Mouse (Mus musculus) CH12.LX (cell line): ENCODE measurements around the gene Pml.

Source experiments
- CTCF ChIP-seq, 2 experiments: IDR thresholded peaks in 1 of 2; conservative IDR thresholded peaks in 1 of 2; 2 replicates each; pipeline ENCODE4 v1.5.1; 2011 to 2012; ENCODE audit warnings: low read depth in 2 of 2, low read length in 2 of 2, improper control_type of control experiment in 1 of 2, inconsistent platforms in 1 of 2, mild to moderate bottlenecking in 1 of 2, moderate library complexity in 1 of 2
- EP300 ChIP-seq: IDR thresholded peaks from 2 replicates; pipeline ENCODE4 v1.6.1; 2011; ENCODE audit warnings: low read length, improper control_type of control experiment
- GABPA ChIP-seq: IDR thresholded peaks from 2 replicates; pipeline ENCODE4 v1.6.1; 2012; ENCODE audit warnings: low read depth, low read length, improper control_type of control experiment, inconsistent platforms; ENCODE audit not compliant: insufficient replicate concordance
- KAT2A ChIP-seq: IDR thresholded peaks from 2 replicates; pipeline ENCODE4 v1.6.1; 2012; ENCODE audit warnings: low read length, improper control_type of control experiment, inconsistent platforms; ENCODE audit not compliant: insufficient replicate concordance
- MEF2A ChIP-seq: IDR thresholded peaks from 2 replicates; pipeline ENCODE4 v1.6.1; 2014; ENCODE audit warnings: low read depth, mild to moderate bottlenecking, inconsistent platforms, low read length, improper control_type of control experiment, borderline replicate concordance
- MXI1 ChIP-seq: IDR thresholded peaks from 2 replicates; pipeline ENCODE4 v1.6.1; 2011; ENCODE audit warnings: mild to moderate bottlenecking, low read depth, low read length, improper control_type of control experiment
- POLR2A ChIP-seq: IDR thresholded peaks from 2 replicates; pipeline ENCODE4 v1.6.1; 2011; ENCODE audit warnings: low read depth, mild to moderate bottlenecking, improper control_type of control experiment, low read length
- RAD21 ChIP-seq: IDR thresholded peaks from 2 replicates; pipeline ENCODE4 v1.6.1; 2011; ENCODE audit warnings: low read depth, mild to moderate bottlenecking, low read length, improper control_type of control experiment, moderate library complexity
- ZC3H11A ChIP-seq: IDR thresholded peaks from 2 replicates; pipeline ENCODE4 v1.6.1; 2012; ENCODE audit warnings: low read depth, mild to moderate bottlenecking, inconsistent platforms, low read length, improper control_type of control experiment
- ZKSCAN1 ChIP-seq: IDR thresholded peaks from 2 replicates; pipeline ENCODE4 v1.6.1; 2012; ENCODE audit warnings: low read depth, inconsistent platforms, low read length, improper control_type of control experiment, borderline replicate concordance

DNA sequence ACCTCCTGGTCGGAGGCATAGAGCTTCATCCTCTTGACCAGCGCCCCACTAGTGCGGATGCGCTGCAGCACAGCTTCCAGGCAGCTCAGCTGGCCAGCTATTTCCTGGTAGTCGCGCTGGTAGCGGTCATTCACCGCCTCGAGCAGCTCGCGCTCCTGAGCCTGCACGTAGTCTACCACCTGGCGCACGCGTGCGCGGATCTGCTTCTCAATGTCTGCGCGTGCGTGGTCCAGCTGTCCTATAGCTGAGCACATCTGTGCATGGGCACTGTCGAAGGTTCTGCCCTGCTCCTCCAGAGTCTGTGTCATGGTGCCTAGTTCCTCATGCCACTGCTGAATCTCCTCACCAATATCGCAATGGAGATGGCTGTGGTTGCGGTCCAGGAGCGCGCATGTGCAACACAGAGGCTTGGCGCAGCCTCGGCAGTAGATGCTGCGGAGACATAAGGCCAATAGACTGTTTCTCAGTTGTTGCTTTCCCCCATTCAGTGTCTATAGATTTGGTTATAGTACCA lies 15.0 kb downstream of the Pml start:
- TF ChIP-seq MXI1 (no peak), EP300 (no peak), GABPA (no peak), POLR2A (no peak), KAT2A (no peak), CTCF (conservative IDR thresholded peaks at IDR 0.05 in 1 of 2, IDR thresholded peaks at IDR 0.05 in 1 of 2; ENCODE audit: low read depth in 2 of 2, low read length in 2 of 2) (no peak), ZKSCAN1 (no peak), MEF2A (no peak), RAD21 (no peak), ZC3H11A (no peak)
